Mouse (Mus musculus): Measurements from ENCODE around the gene Kazn. TPM values are rescaled to one million over a fixed set of nuclear protein-coding genes. Genes with fewer than 3 reads are reported as not detected.

The Kazn gene
- polyA plus RNA-seq, 1 experiment from 2014 or later = 13.2 TPM

GRCm38 (mm10) chr4:142235426-142235825 is 3.8 kb downstream of the Kazn start:
- no peak overlapping the region for H3K4me3 ChIP-seq (replicated peaks; ENCODE audit: low read length)
- H3K9ac ChIP-seq (ENCODE audit: low read length) = no peak overlapping the region
- no peaks in the 10 kb centered on the region for H3K36me3 ChIP-seq (ENCODE audit: control insufficient read depth, insufficient read depth, low read length)
- H3K27me3 ChIP-seq (ENCODE audit: control insufficient read depth, insufficient read depth, low read length) = no peaks in the 10 kb centered on the region
- no peaks in the 10 kb centered on the region for H3K9me3 ChIP-seq (replicated peaks; ENCODE audit: control insufficient read depth, low read length)
- H3K4me1 ChIP-seq (ENCODE audit: control insufficient read depth, insufficient read depth, low read length) = peaks cover 17% of the 10 kb centered on the region
- peak overlapping the region; percentile 31; the same call in 1 of the 2 replicates for H3K27ac ChIP-seq (ENCODE audit: low read length)
- 70% methylated on average over 11 of the region's 11 CpGs for WGBS
- H3K4me2 ChIP-seq (ENCODE audit: low read depth, low read length) = peak overlapping the region; percentile 19; the same call in 1 of the 2 replicates
- ATAC-seq (ENCODE audit: insufficient read depth, low FRiP score) = no peak

- no peaks in the 10 kb centered on the region for H3K27me3 ChIP-seq (ENCODE audit: control insufficient read depth, insufficient read depth, low read length)
- 78% methylated on average over 9 of the region's 9 CpGs for WGBS
- no peaks in the 10 kb centered on the region for H3K9me3 ChIP-seq (replicated peaks; ENCODE audit: control insufficient read depth, low read length)
- no peaks in the 10 kb centered on the region for H3K36me3 ChIP-seq (ENCODE audit: control insufficient read depth, insufficient read depth, low read length)
- 0 out of 2 replicates have a peak overlapping the region, but pooled peaks have one; percentile 19 for H3K4me2 ChIP-seq (ENCODE audit: low read depth, low read length)
- H3K4me1 ChIP-seq (ENCODE audit: control insufficient read depth, insufficient read depth, low read length) = peaks cover 22% of the 10 kb centered on the region
- peak overlapping the region; percentile 31; the same call in 1 of the 2 replicates for H3K27ac ChIP-seq (ENCODE audit: low read length)
- ATAC-seq (ENCODE audit: insufficient read depth, low FRiP score) = no peak
- H3K9ac ChIP-seq (ENCODE audit: low read length) = no peak overlapping the region
- no peak overlapping the region for H3K4me3 ChIP-seq (replicated peaks; ENCODE audit: low read length)
Observed at GRCm38 (mm10) chr4:142234828-142235227, 4.4 kb downstream of the Kazn start.

GRCm38 (mm10) chr4:142228821-142229575 is 10.2 kb downstream of the Kazn start:
- Histone ChIP-seq H3K36me3 (ENCODE audit: control insufficient read depth, insufficient read depth, low read length) (no peaks in the 10 kb centered on the region), H3K4me2 (ENCODE audit: low read depth, low read length) (peak overlapping the region; percentile 31), H3K4me1 (ENCODE audit: control insufficient read depth, insufficient read depth, low read length) (peaks cover 57% of the 10 kb centered on the region), H3K27me3 (ENCODE audit: control insufficient read depth, insufficient read depth, low read length) (no peaks in the 10 kb centered on the region), H3K9me3 (replicated peaks; ENCODE audit: control insufficient read depth, low read length) (no peaks in the 10 kb centered on the region), H3K27ac (ENCODE audit: low read length) (peak overlapping the region; percentile 91), H3K4me3 (replicated peaks; ENCODE audit: low read length) (no peak overlapping the region), H3K9ac (ENCODE audit: low read length) (peak overlapping the region; percentile 51)
- ATAC-seq (ENCODE audit: insufficient read depth, low FRiP score) = peak; percentile 30; the same call in 1 of the 2 replicates
- WGBS = 32% methylated on average over 13 of the region's 13 CpGs

GRCm38 (mm10) chr4:142223898-142224645 is 15.1 kb downstream of the Kazn start:
- 40% methylated on average over 9 of the region's 9 CpGs for WGBS
- H3K9ac ChIP-seq (ENCODE audit: low read length) = peak overlapping the region; percentile 20; the same call in 1 of the 2 replicates
- no peak overlapping the region for H3K4me2 ChIP-seq (ENCODE audit: low read depth, low read length)
- no peaks in the 10 kb centered on the region for H3K27me3 ChIP-seq (ENCODE audit: control insufficient read depth, insufficient read depth, low read length)
- H3K4me1 ChIP-seq (ENCODE audit: control insufficient read depth, insufficient read depth, low read length) = peaks cover 88% of the 10 kb centered on the region
- H3K27ac ChIP-seq (ENCODE audit: low read length) = peak overlapping the region; percentile 74
- no peaks in the 10 kb centered on the region for H3K9me3 ChIP-seq (replicated peaks; ENCODE audit: control insufficient read depth, low read length)
- no peak for ATAC-seq (ENCODE audit: insufficient read depth, low FRiP score)
- H3K4me3 ChIP-seq (replicated peaks; ENCODE audit: low read length) = no peak overlapping the region
- no peaks in the 10 kb centered on the region for H3K36me3 ChIP-seq (ENCODE audit: control insufficient read depth, insufficient read depth, low read length)

GRCm38 (mm10) chr4:142222385-142222784 is 16.8 kb downstream of the Kazn start:
- Histone ChIP-seq H3K9ac (ENCODE audit: low read length) (0 out of 2 replicates have a peak overlapping the region, but pooled peaks have one; percentile 3), H3K36me3 (ENCODE audit: control insufficient read depth, insufficient read depth, low read length) (no peaks in the 10 kb centered on the region), H3K27ac (ENCODE audit: low read length) (peak overlapping the region; percentile 89), H3K4me2 (ENCODE audit: low read depth, low read length) (no peak overlapping the region), H3K4me1 (ENCODE audit: control insufficient read depth, insufficient read depth, low read length) (peaks cover 79% of the 10 kb centered on the region), H3K9me3 (replicated peaks; ENCODE audit: control insufficient read depth, low read length) (no peaks in the 10 kb centered on the region), H3K27me3 (ENCODE audit: control insufficient read depth, insufficient read depth, low read length) (no peaks in the 10 kb centered on the region), H3K4me3 (replicated peaks; ENCODE audit: low read length) (no peak overlapping the region)
- WGBS = 46% methylated on average over 1 of the region's 1 CpGs
- ATAC-seq (ENCODE audit: insufficient read depth, low FRiP score) = peak; percentile 45; the same call in 1 of the 2 replicates

GRCm38 (mm10) chr4:142221757-142222072 is 17.5 kb downstream of the Kazn start:
- H3K9ac ChIP-seq (ENCODE audit: low read length) = peak overlapping the region; percentile 47; the same call in 1 of the 2 replicates
- H3K27me3 ChIP-seq (ENCODE audit: control insufficient read depth, insufficient read depth, low read length) = no peaks in the 10 kb centered on the region
- peaks cover 73% of the 10 kb centered on the region for H3K4me1 ChIP-seq (ENCODE audit: control insufficient read depth, insufficient read depth, low read length)
- H3K9me3 ChIP-seq (replicated peaks; ENCODE audit: control insufficient read depth, low read length) = no peaks in the 10 kb centered on the region
- H3K36me3 ChIP-seq (ENCODE audit: control insufficient read depth, insufficient read depth, low read length) = no peaks in the 10 kb centered on the region
- 26% methylated on average over 5 of the region's 5 CpGs for WGBS
- no peak for ATAC-seq (ENCODE audit: insufficient read depth, low FRiP score)
- H3K27ac ChIP-seq (ENCODE audit: low read length) = peak overlapping the region; percentile 89
- H3K4me3 ChIP-seq (replicated peaks; ENCODE audit: low read length) = no peak overlapping the region
- peak overlapping the region; percentile 17; the same call in 1 of the 2 replicates for H3K4me2 ChIP-seq (ENCODE audit: low read depth, low read length)

- Histone ChIP-seq H3K27me3 (ENCODE audit: control insufficient read depth, insufficient read depth, low read length) (no peaks in the 10 kb centered on the region), H3K9me3 (replicated peaks; ENCODE audit: control insufficient read depth, low read length) (no peaks in the 10 kb centered on the region), H3K9ac (ENCODE audit: low read length) (peak overlapping the region; percentile 47), H3K4me2 (ENCODE audit: low read depth, low read length) (peak overlapping the region; percentile 17; the same call in 1 of the 2 replicates), H3K36me3 (ENCODE audit: control insufficient read depth, insufficient read depth, low read length) (no peaks in the 10 kb centered on the region), H3K4me3 (replicated peaks; ENCODE audit: low read length) (no peak overlapping the region), H3K4me1 (ENCODE audit: control insufficient read depth, insufficient read depth, low read length) (peaks cover 72% of the 10 kb centered on the region), H3K27ac (ENCODE audit: low read length) (peak overlapping the region; percentile 89)
- peak; percentile 66 for ATAC-seq (ENCODE audit: insufficient read depth, low FRiP score)
- 30% methylated on average over 18 of the region's 18 CpGs for WGBS
Observed at GRCm38 (mm10) chr4:142221025-142221756, 18.0 kb downstream of the Kazn start.

GRCm38 (mm10) chr4:142218997-142219396 is 20.2 kb downstream of the Kazn start:
- Histone ChIP-seq H3K4me3 (replicated peaks; ENCODE audit: low read length) (no peak overlapping the region), H3K9me3 (replicated peaks; ENCODE audit: control insufficient read depth, low read length) (no peaks in the 10 kb centered on the region), H3K27ac (ENCODE audit: low read length) (no peak overlapping the region), H3K4me1 (ENCODE audit: control insufficient read depth, insufficient read depth, low read length) (peaks cover 63% of the 10 kb centered on the region), H3K36me3 (ENCODE audit: control insufficient read depth, insufficient read depth, low read length) (no peaks in the 10 kb centered on the region), H3K4me2 (ENCODE audit: low read depth, low read length) (no peak overlapping the region), H3K27me3 (ENCODE audit: control insufficient read depth, insufficient read depth, low read length) (no peaks in the 10 kb centered on the region), H3K9ac (ENCODE audit: low read length) (no peak overlapping the region)
- WGBS = 60% methylated on average over 8 of the region's 8 CpGs
- no peak for ATAC-seq (ENCODE audit: insufficient read depth, low FRiP score)
